Mouse (Mus musculus) hematopoietic stem cell, adult 5-6 weeks (primary cell): ENCODE data around the gene Prph. TPM values are rescaled to one million over a fixed set of nuclear protein-coding genes. Genes with fewer than 3 reads are reported as not detected.
A peak's percentile ranks its signal among the peaks of the same experiment; 100 is the strongest.

Source experiments
- ATAC-seq, 2 experiments: fragments of 125-278 bp in 1 of 2; replicated peaks in 1 of 2; 2 replicates each; pipeline ENCODE4 v1.8.0; 2016 to 2017; ENCODE audit warnings: inconsistent platforms in 2 of 2, mild to moderate bottlenecking in 2 of 2, moderate number of reproducible peaks in 2 of 2, low read depth in 1 of 2, moderate TSS enrichment in 1 of 2; ENCODE audit not compliant: low FRiP score in 2 of 2, poor library complexity in 2 of 2, severe bottlenecking in 2 of 2, insufficient read depth in 1 of 2, low TSS enrichment in 1 of 2
- total RNA-seq: library from RNA; stranded (forward); fragments of 172-1452, 232-1000 nt; gene quantifications from 2 replicates; pipeline ENCODE4 v1.2.3, GENCODE M21; 2017

Gene Prph
- total RNA-seq, 1 experiment from 2014 or later: not detected

- no peak for ATAC-seq
Observed at GRCm38 (mm10) chr15:99085997-99086396, 31.0 kb downstream of the Prph start.

GRCm38 (mm10) chr15:99087253-99088075 lies 32.5 kb downstream of the Prph start, which contains the start of gene C1ql4:
C1ql4 (minus strand) TSS chr15:99087817.
- no peak for ATAC-seq

- peak; percentile 80 to 87 for ATAC-seq
Observed at GRCm38 (mm10) chr15:99088292-99088691, 33.3 kb downstream of the Prph start.

GRCm38 (mm10) chr15:99089069-99089468 lies 34.1 kb downstream of the Prph start:
- ATAC-seq: no peak

- ATAC-seq: no peak
Observed at GRCm38 (mm10) chr15:99092870-99093269, 37.9 kb downstream of the Prph start, which contains the start of gene Dnajc22. Dnajc22 (plus strand) TSS chr15:99093170.

GRCm38 (mm10) chr15:99093291-99094258 lies 38.6 kb downstream of the Prph start:
- peak; percentile 57 to 76; a peak in 3 of 4 replicates for ATAC-seq

- no peak for ATAC-seq
Observed at GRCm38 (mm10) chr15:99094631-99095270, 39.8 kb downstream of the Prph start.

GRCm38 (mm10) chr15:99095356-99095755 lies 40.4 kb downstream of the Prph start:
- no peak for ATAC-seq

- ATAC-seq: no peak
Observed at GRCm38 (mm10) chr15:99096061-99096793, 41.3 kb downstream of the Prph start.

GRCm38 (mm10) chr15:99096831-99097500 lies 42.0 kb downstream of the Prph start:
- no peak for ATAC-seq

GRCm38 (mm10) chr15:99097840-99098492 lies 43.0 kb downstream of the Prph start:
- ATAC-seq: no peak

GRCm38 (mm10) chr15:99098493-99098861 lies 43.5 kb downstream of the Prph start:
- ATAC-seq: no peak

GRCm38 (mm10) chr15:99099139-99099556 lies 44.2 kb downstream of the Prph start:
- peak; percentile 34 to 55; a peak in 2 of 4 replicates for ATAC-seq

GRCm38 (mm10) chr15:99099984-99100383 lies 45.0 kb downstream of the Prph start:
- ATAC-seq: no peak

- no peak for ATAC-seq
Observed at GRCm38 (mm10) chr15:99105238-99105637, 50.3 kb downstream of the Prph start.

GRCm38 (mm10) chr15:99107866-99108265 lies 52.9 kb downstream of the Prph start:
- ATAC-seq: no peak
